Mouse (Mus musculus): Measurements from ENCODE around the gene Mical2. TPM values are rescaled to one million over a fixed set of nuclear protein-coding genes. Genes with fewer than 3 reads are reported as not detected.
A peak's percentile ranks its signal among the peaks of the same experiment; 100 is the strongest.

The Mical2 gene
- polyA plus RNA-seq, 1 experiment from 2014 or later: 8.3 TPM

- Histone ChIP-seq H3K27ac (ENCODE audit: low read length) (no peak overlapping the region), H3K27me3 (ENCODE audit: insufficient read depth, low read length) (peaks cover 5% of the 10 kb centered on the region; the same call in 1 of the 2 replicates), H3K4me1 (ENCODE audit: insufficient read depth, low read length) (peaks cover 24% of the 10 kb centered on the region), H3K36me3 (ENCODE audit: insufficient read depth, low read length) (no peaks in the 10 kb centered on the region), H3K9ac (replicated peaks; ENCODE audit: low read length) (peak overlapping the region; percentile 69), H3K9me3 (ENCODE audit: low read length) (no peaks in the 10 kb centered on the region), H3K4me2 (replicated peaks; ENCODE audit: low read depth, low read length) (peak overlapping the region; percentile 96), H3K4me3 (ENCODE audit: low read length) (peak overlapping the region; percentile 69)
- 8% methylated on average over 24 of the region's 24 CpGs for WGBS
- ATAC-seq (ENCODE audit: low FRiP score, low TSS enrichment): peak; percentile 46
These were observed 1.0 kb downstream of the Mical2 start for GRCm38 (mm10) chr7:112226446-112227265.

- WGBS: 52% methylated on average over 6 of the region's 6 CpGs
These were observed 1.6 kb downstream of the Mical2 start for GRCm38 (mm10) chr7:112227266-112227562.

GRCm38 (mm10) chr7:112228827-112229498, 3.3 kb downstream of the Mical2 start:
- Histone ChIP-seq H3K36me3 (ENCODE audit: insufficient read depth, low read length) (no peaks in the 10 kb centered on the region), H3K27ac (ENCODE audit: low read length) (no peak overlapping the region), H3K4me3 (ENCODE audit: low read length) (no peak overlapping the region), H3K27me3 (ENCODE audit: insufficient read depth, low read length) (peaks cover 4% of the 10 kb centered on the region; the same call in 1 of the 2 replicates), H3K9ac (replicated peaks; ENCODE audit: low read length) (no peak overlapping the region), H3K4me1 (ENCODE audit: insufficient read depth, low read length) (peaks cover 33% of the 10 kb centered on the region), H3K9me3 (ENCODE audit: low read length) (no peaks in the 10 kb centered on the region), H3K4me2 (replicated peaks; ENCODE audit: low read depth, low read length) (no peak overlapping the region)
- ATAC-seq (ENCODE audit: low FRiP score, low TSS enrichment): no peak
- 76% methylated on average over 20 of the region's 20 CpGs for WGBS

More at GRCm38 (mm10) chr7:112227266-112227562, 1.6 kb downstream of the Mical2 start:
- Histone ChIP-seq H3K9ac (replicated peaks; ENCODE audit: low read length) (no peak overlapping the region), H3K27ac (ENCODE audit: low read length) (no peak overlapping the region), H3K9me3 (ENCODE audit: low read length) (no peaks in the 10 kb centered on the region), H3K36me3 (ENCODE audit: insufficient read depth, low read length) (no peaks in the 10 kb centered on the region), H3K4me2 (replicated peaks; ENCODE audit: low read depth, low read length) (peak overlapping the region; percentile 96), H3K27me3 (ENCODE audit: insufficient read depth, low read length) (peaks cover 5% of the 10 kb centered on the region; the same call in 1 of the 2 replicates), H3K4me3 (ENCODE audit: low read length) (peak overlapping the region; percentile 69), H3K4me1 (ENCODE audit: insufficient read depth, low read length) (peaks cover 24% of the 10 kb centered on the region)
- ATAC-seq (ENCODE audit: low FRiP score, low TSS enrichment): no peak

- H3K9ac ChIP-seq (replicated peaks; ENCODE audit: low read length): no peak overlapping the region
- H3K4me3 ChIP-seq (ENCODE audit: low read length): no peak overlapping the region
- no peaks in the 10 kb centered on the region for H3K36me3 ChIP-seq (ENCODE audit: insufficient read depth, low read length)
- no peaks in the 10 kb centered on the region; the same call in 1 of the 2 replicates for H3K27me3 ChIP-seq (ENCODE audit: insufficient read depth, low read length)
- H3K27ac ChIP-seq (ENCODE audit: low read length): no peak overlapping the region
- H3K9me3 ChIP-seq (ENCODE audit: low read length): no peaks in the 10 kb centered on the region
- 79% methylated on average over 7 of the region's 7 CpGs for WGBS
- H3K4me2 ChIP-seq (replicated peaks; ENCODE audit: low read depth, low read length): no peak overlapping the region
- ATAC-seq (ENCODE audit: low FRiP score, low TSS enrichment): no peak
- H3K4me1 ChIP-seq (ENCODE audit: insufficient read depth, low read length): peaks cover 16% of the 10 kb centered on the region
These were observed 6.1 kb downstream of the Mical2 start for GRCm38 (mm10) chr7:112231731-112232130.

GRCm38 (mm10) chr7:112233345-112234005, 7.8 kb downstream of the Mical2 start:
- H3K4me2 ChIP-seq (replicated peaks; ENCODE audit: low read depth, low read length): no peak overlapping the region
- no peaks in the 10 kb centered on the region for H3K9me3 ChIP-seq (ENCODE audit: low read length)
- H3K27ac ChIP-seq (ENCODE audit: low read length): no peak overlapping the region
- 28% methylated on average over 7 of the region's 7 CpGs for whole genome bisulfite sequencing
- no peak for ATAC-seq (ENCODE audit: low FRiP score, low TSS enrichment)
- no peak overlapping the region for H3K4me3 ChIP-seq (ENCODE audit: low read length)
- no peaks in the 10 kb centered on the region for H3K36me3 ChIP-seq (ENCODE audit: insufficient read depth, low read length)
- H3K4me1 ChIP-seq (ENCODE audit: insufficient read depth, low read length): peaks cover 13% of the 10 kb centered on the region
- H3K27me3 ChIP-seq (ENCODE audit: insufficient read depth, low read length): no peaks in the 10 kb centered on the region
- no peak overlapping the region for H3K9ac ChIP-seq (replicated peaks; ENCODE audit: low read length)

- Histone ChIP-seq H3K36me3 (ENCODE audit: insufficient read depth, low read length) (no peaks in the 10 kb centered on the region), H3K4me1 (ENCODE audit: insufficient read depth, low read length) (peaks cover 19% of the 10 kb centered on the region), H3K4me2 (replicated peaks; ENCODE audit: low read depth, low read length) (no peak overlapping the region), H3K27me3 (ENCODE audit: insufficient read depth, low read length) (no peaks in the 10 kb centered on the region), H3K9me3 (ENCODE audit: low read length) (no peaks in the 10 kb centered on the region), H3K27ac (ENCODE audit: low read length) (no peak overlapping the region), H3K9ac (replicated peaks; ENCODE audit: low read length) (no peak overlapping the region), H3K4me3 (ENCODE audit: low read length) (no peak overlapping the region)
- no peak for ATAC-seq (ENCODE audit: low FRiP score, low TSS enrichment)
- 75% methylated on average over 4 of the region's 4 CpGs for WGBS
These were observed 8.8 kb downstream of the Mical2 start for GRCm38 (mm10) chr7:112234410-112234809.

GRCm38 (mm10) chr7:112235493-112235892, 9.8 kb downstream of the Mical2 start:
- no peaks in the 10 kb centered on the region for H3K27me3 ChIP-seq (ENCODE audit: insufficient read depth, low read length)
- H3K9ac ChIP-seq (replicated peaks; ENCODE audit: low read length): no peak overlapping the region
- no peak overlapping the region for H3K27ac ChIP-seq (ENCODE audit: low read length)
- peaks cover 20% of the 10 kb centered on the region for H3K4me1 ChIP-seq (ENCODE audit: insufficient read depth, low read length)
- H3K36me3 ChIP-seq (ENCODE audit: insufficient read depth, low read length): no peaks in the 10 kb centered on the region
- H3K4me2 ChIP-seq (replicated peaks; ENCODE audit: low read depth, low read length): no peak overlapping the region
- no peaks in the 10 kb centered on the region for H3K9me3 ChIP-seq (ENCODE audit: low read length)
- WGBS: 70% methylated on average over 4 of the region's 4 CpGs
- no peak overlapping the region for H3K4me3 ChIP-seq (ENCODE audit: low read length)
- no peak for ATAC-seq (ENCODE audit: low FRiP score, low TSS enrichment)

- no peak for ATAC-seq (ENCODE audit: low FRiP score, low TSS enrichment)
- no peaks in the 10 kb centered on the region for H3K27me3 ChIP-seq (ENCODE audit: insufficient read depth, low read length)
- WGBS: 88% methylated on average over 7 of the region's 7 CpGs
- no peaks in the 10 kb centered on the region for H3K9me3 ChIP-seq (ENCODE audit: low read length)
- H3K9ac ChIP-seq (replicated peaks; ENCODE audit: low read length): no peak overlapping the region
- H3K36me3 ChIP-seq (ENCODE audit: insufficient read depth, low read length): no peaks in the 10 kb centered on the region
- H3K4me1 ChIP-seq (ENCODE audit: insufficient read depth, low read length): peaks cover 20% of the 10 kb centered on the region
- no peak overlapping the region for H3K4me2 ChIP-seq (replicated peaks; ENCODE audit: low read depth, low read length)
- H3K27ac ChIP-seq (ENCODE audit: low read length): peak overlapping the region; percentile 13; the same call in 1 of the 2 replicates
- no peak overlapping the region for H3K4me3 ChIP-seq (ENCODE audit: low read length)
These were observed 11.6 kb downstream of the Mical2 start for GRCm38 (mm10) chr7:112237211-112237610.

- Histone ChIP-seq H3K27me3 (ENCODE audit: insufficient read depth, low read length) (no peaks in the 10 kb centered on the region), H3K9ac (replicated peaks; ENCODE audit: low read length) (no peak overlapping the region), H3K4me2 (replicated peaks; ENCODE audit: low read depth, low read length) (no peak overlapping the region), H3K4me1 (ENCODE audit: insufficient read depth, low read length) (peaks cover 20% of the 10 kb centered on the region), H3K9me3 (ENCODE audit: low read length) (no peaks in the 10 kb centered on the region), H3K36me3 (ENCODE audit: insufficient read depth, low read length) (no peaks in the 10 kb centered on the region), H3K4me3 (ENCODE audit: low read length) (no peak overlapping the region), H3K27ac (ENCODE audit: low read length) (peak overlapping the region; percentile 13; the same call in 1 of the 2 replicates)
- ATAC-seq (ENCODE audit: low FRiP score, low TSS enrichment): peak; percentile 14; the same call in 1 of the 2 replicates
- 40% methylated on average over 3 of the region's 3 CpGs for whole genome bisulfite sequencing
These were observed 12.2 kb downstream of the Mical2 start for GRCm38 (mm10) chr7:112237868-112238267.
